Comparison of ENCODE assay signal across 7 mouse cellular contexts in the genomic region with DNA sequence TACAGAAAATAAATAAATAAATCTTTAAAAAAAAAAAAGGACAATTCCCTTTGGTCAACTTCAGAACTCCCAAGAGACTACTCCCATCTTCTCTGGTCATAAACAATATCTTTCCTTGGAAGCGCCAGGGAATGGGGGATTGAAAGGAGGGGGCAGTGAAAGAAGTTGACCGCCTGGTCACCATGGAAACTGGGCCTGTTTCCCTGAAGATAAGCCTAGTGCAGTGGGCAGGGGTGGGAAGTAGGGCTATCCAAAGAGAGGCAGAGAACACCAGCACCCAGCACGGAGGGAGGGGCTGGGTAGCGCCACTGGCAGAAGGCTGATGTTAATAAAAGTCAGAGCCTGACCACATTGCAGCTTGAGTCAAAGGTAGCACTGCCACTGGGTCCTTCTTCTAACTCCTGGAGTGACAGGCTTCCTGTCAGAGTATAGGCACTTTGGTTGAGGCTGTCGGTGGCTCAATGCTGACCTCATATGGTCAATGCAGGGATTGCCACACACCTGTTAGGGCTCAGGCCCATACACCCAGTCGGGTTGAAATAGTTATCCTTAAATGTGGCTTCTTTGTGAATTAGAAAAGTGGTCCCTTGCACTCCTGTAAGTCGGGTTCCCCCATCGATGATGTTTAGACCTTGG. TPM values are rescaled to one million over a fixed set of nuclear protein-coding genes. Genes with fewer than 3 reads are reported as not detected.
DNase-seq lines count a peak whose midpoint lies in the region; ATAC-seq and TF ChIP-seq lines count a peak whose summit lies in the region.

No protein-coding gene starts in this region.

- H3K27me3 ChIP-seq in embryonic facial prominence, embryonic 10.5 days (replicated peaks; ENCODE audit: low read depth, poor library complexity, severe bottlenecking): peaks cover 61% of the 10 kb centered on the region
- peaks cover 41% of the 10 kb centered on the region for H3K27me3 ChIP-seq in lung, embryonic 14.5 days (ENCODE audit: insufficient read depth, low read length)

- peaks cover 4 to 5% of the 10 kb centered on the region in 2 experiments; a peak in 2 of 4 replicates for H3K4me1 ChIP-seq in ES-E14 (ENCODE audit: control insufficient read depth in 2 of 2, insufficient read depth in 2 of 2, low read length in 2 of 2, poor library complexity in 1 of 2)
- peaks cover 59% of the 10 kb centered on the region for H3K4me1 ChIP-seq in embryonic facial prominence, embryonic 10.5 days
- H3K4me1 ChIP-seq in lung, embryonic 14.5 days (ENCODE audit: insufficient read depth): no peaks in the 10 kb centered on the region

- peak; percentile 5; the same call in 1 of the 2 replicates for ATAC-seq in lung, embryonic 14.5 days (ENCODE audit: insufficient read depth)

- no peak overlapping the region for H3K4me2 ChIP-seq in lung, embryonic 14.5 days

- H3K4me3 ChIP-seq in ES-E14 (ENCODE audit: insufficient read depth in 1 of 2, low read depth in 1 of 2, low read length in 2 of 2, poor library complexity in 1 of 2, severe bottlenecking in 1 of 2): no peak overlapping the region
- 0 out of 2 replicates have a peak overlapping the region, but pooled peaks have one; percentile 8 for H3K4me3 ChIP-seq in embryonic facial prominence, embryonic 10.5 days
- H3K4me3 ChIP-seq in lung, embryonic 14.5 days (ENCODE audit: low read depth, low read length): no peak overlapping the region

- H3K9me3 ChIP-seq in ES-E14 (ENCODE audit: control insufficient read depth, insufficient read depth, low read depth, low read length): no peaks in the 10 kb centered on the region
- no peaks in the 10 kb centered on the region for H3K9me3 ChIP-seq in embryonic facial prominence, embryonic 10.5 days
- no peaks in the 10 kb centered on the region for H3K9me3 ChIP-seq in lung, embryonic 14.5 days (ENCODE audit: low read depth, low read length)

- no peak overlapping the region for H3K9ac ChIP-seq in ES-E14 (ENCODE audit: insufficient read depth, low read depth, low read length, poor library complexity, severe bottlenecking)
- H3K9ac ChIP-seq in lung, embryonic 14.5 days: no peak overlapping the region

- TF ChIP-seq CTCF in lung, embryonic 14.5 days (IDR thresholded peaks at IDR 0.05; ENCODE audit: low read depth): peak; percentile 91

- no peak overlapping the region for H3K27ac ChIP-seq in ES-E14 (ENCODE audit: insufficient read depth, low read depth, low read length, poor library complexity, severe bottlenecking)
- no peak overlapping the region for H3K27ac ChIP-seq in embryonic facial prominence, embryonic 10.5 days (replicated peaks)
- no peak overlapping the region for H3K27ac ChIP-seq in lung, embryonic 14.5 days (ENCODE audit: low read depth)

- DNase-seq in ES-E14 (ENCODE audit: low read depth, low spot score): peak; percentile 77
- peak; percentile 86 for DNase-seq in adrenal gland, postnatal 10 days
- DNase-seq in embryonic facial prominence, embryonic 10.5 days (ENCODE audit: low spot score): peak; percentile 80
- peak; percentile 56 to 64 for DNase-seq in heart, adult 9 months (ENCODE audit: low spot score in 2 of 2)
- DNase-seq in kidney, postnatal 36 days: peak; percentile 79 to 88
- peak; percentile 88 for DNase-seq in lung, embryonic 14.5 days
- DNase-seq in right cerebral cortex, adult 2 months (ENCODE audit: low spot score in 2 of 2): peak; percentile 88 to 91

- H3K36me3 ChIP-seq in ES-E14 (ENCODE audit: control insufficient read depth, insufficient read depth, low read length, poor library complexity, severe bottlenecking): no peaks in the 10 kb centered on the region
- H3K36me3 ChIP-seq in embryonic facial prominence, embryonic 10.5 days (replicated peaks): peaks cover 2% of the 10 kb centered on the region
- H3K36me3 ChIP-seq in lung, embryonic 14.5 days (ENCODE audit: insufficient read depth): no peaks in the 10 kb centered on the region

- 6% methylated on average over 8 of the region's 8 CpGs for WGBS in embryonic facial prominence, embryonic 10.5 days
- WGBS in lung, embryonic 14.5 days: 3% methylated on average over 8 of the region's 8 CpGs

- in situ Hi-C loops in ES-E14 (cut with MboI; ENCODE audit: low sequenced_read_pairs in 2 of 2, unreplicated experiment in 2 of 2): loop anchor here (10.0 kb wide), 1 partner anchor 77 kb away; a partner anchor contains a TSS

TF ChIP-seq in ES-E14, 5 proteins besides CTCF, POLR2A, EP300 and RAD21:
- TF ChIP-seq MAFK (IDR thresholded peaks at IDR 0.05; ENCODE audit: insufficient read depth, low read depth, low read length): no peak
- peak; percentile 81 for TF ChIP-seq ZC3H11A (IDR thresholded peaks at IDR 0.05; ENCODE audit: borderline replicate concordance, low read depth, low read length)
- TF ChIP-seq CHD2 (IDR thresholded peaks at IDR 0.05; ENCODE audit: low read depth, low read length): no peak
- no peak for TF ChIP-seq ZNF384 (IDR thresholded peaks at IDR 0.05; ENCODE audit: low read depth, low read length)
- no peak for TF ChIP-seq HCFC1 (IDR thresholded peaks at IDR 0.05; ENCODE audit: borderline replicate concordance, insufficient read depth, low read length)

RNA-seq across cellular contexts. Expression of a gene that starts 2.5 kb away (rescaled TPM):
- total RNA-seq in ES-E14 (2012; rRNA removed): 2.1 and 4.0 TPM in 2 replicates
- 1 to 10 TPM; 1.2 to 3.1 TPM for total RNA-seq in adrenal gland, postnatal 10 days (2021)
- polyA plus RNA-seq in embryonic facial prominence, embryonic 10.5 days (2016; fragmentation: Nextera tagmentation; extraction: Ambion mirVana): 5.8 and 8.3 TPM in 2 replicates
- 1.1 and 1.6 TPM in 2 replicates for polyA plus RNA-seq in lung, embryonic 14.5 days (2014; fragmentation: Nextera tagmentation; extraction: Ambion mirVana)

RNA-seq across cellular contexts. Expression of a gene that starts 3.6 kb away (rescaled TPM):
- total RNA-seq in ES-E14 (2012; rRNA removed): 2.1 and 2.2 TPM in 2 replicates
- 1 to 10 TPM; 4.4 to 6.2 TPM for total RNA-seq in adrenal gland, postnatal 10 days (2021)
- polyA plus RNA-seq in embryonic facial prominence, embryonic 10.5 days (2016; fragmentation: Nextera tagmentation; extraction: Ambion mirVana): 6.6 and 7.1 TPM in 2 replicates
- polyA plus RNA-seq in lung, embryonic 14.5 days (2014; fragmentation: Nextera tagmentation; extraction: Ambion mirVana): 2.3 and 3.1 TPM in 2 replicates

RNA-seq across cellular contexts. Expression of a gene that starts 11.7 kb away (rescaled TPM):
- 96.7 and 98.7 TPM in 2 replicates for total RNA-seq in ES-E14 (2012; rRNA removed)
- 10 to 100 TPM; 65.9 TPM for total RNA-seq in adrenal gland, postnatal 10 days (2021)
- 95.8 and 101 TPM in 2 replicates for polyA plus RNA-seq in embryonic facial prominence, embryonic 10.5 days (2016; fragmentation: Nextera tagmentation; extraction: Ambion mirVana)
- polyA plus RNA-seq in lung, embryonic 14.5 days (2014; fragmentation: Nextera tagmentation; extraction: Ambion mirVana): 130 and 137 TPM in 2 replicates

RNA-seq across cellular contexts. Expression of a gene that starts 21.1 kb away (rescaled TPM):
- total RNA-seq in ES-E14 (2012; rRNA removed): 1,660 and 1,758 TPM in 2 replicates
- total RNA-seq in adrenal gland, postnatal 10 days (2021): 1,000 to 10,000 TPM; 1,111 to 1,198 TPM
- 2,187 and 2,215 TPM in 2 replicates for polyA plus RNA-seq in embryonic facial prominence, embryonic 10.5 days (2016; fragmentation: Nextera tagmentation; extraction: Ambion mirVana)
- 1,512 and 1,564 TPM in 2 replicates for polyA plus RNA-seq in lung, embryonic 14.5 days (2014; fragmentation: Nextera tagmentation; extraction: Ambion mirVana)

RNA-seq across cellular contexts. Expression of a gene that starts 28.7 kb away (rescaled TPM):
- total RNA-seq in ES-E14 (2012; rRNA removed): 0.09 and 0.11 TPM in 2 replicates
- total RNA-seq in adrenal gland, postnatal 10 days (2021): not detected
- 1.1 TPM in 2 replicates for polyA plus RNA-seq in embryonic facial prominence, embryonic 10.5 days (2016; fragmentation: Nextera tagmentation; extraction: Ambion mirVana)
- 0.35 and 0.70 TPM in 2 replicates for polyA plus RNA-seq in lung, embryonic 14.5 days (2014; fragmentation: Nextera tagmentation; extraction: Ambion mirVana)
